Mouse (Mus musculus): ENCODE data around the gene Adgre5. TPM values are rescaled to one million over a fixed set of nuclear protein-coding genes. Genes with fewer than 3 reads are reported as not detected.
A peak's percentile ranks its signal among the peaks of the same experiment; 100 is the strongest.

Gene Adgre5
- polyA plus RNA-seq, 1 experiment from 2014 or later, result 10.7 TPM

DNA sequence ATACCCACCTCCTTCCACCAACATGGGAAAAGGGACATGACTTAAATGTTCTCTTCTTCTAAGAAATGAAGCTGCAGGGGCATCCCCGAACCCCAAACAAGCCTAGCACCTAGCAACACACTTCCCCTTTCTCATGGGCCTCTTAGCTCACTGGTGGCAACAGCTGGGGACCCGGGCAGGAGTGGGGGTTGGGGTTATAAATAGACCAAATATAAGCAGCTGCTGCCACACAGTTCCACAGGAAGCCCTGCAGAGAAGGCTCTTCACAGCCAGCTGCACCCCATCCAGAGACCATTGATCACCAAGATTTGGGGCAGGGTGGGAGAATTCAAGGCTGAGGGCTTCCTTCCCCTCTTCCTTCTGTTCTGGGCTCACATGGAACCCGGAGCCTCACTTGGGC is 7.6 kb upstream of the Adgre5 start:
- Histone ChIP-seq H3K4me2 (no peak overlapping the region), H3K9ac (no peak overlapping the region), H3K27ac (no peak overlapping the region), H3K4me3 (replicated peaks) (no peak overlapping the region), H3K36me3 (replicated peaks) (no peaks in the 10 kb centered on the region), H3K4me1 (peaks cover 29% of the 10 kb centered on the region), H3K9me3 (no peaks in the 10 kb centered on the region), H3K27me3 (peaks cover 46% of the 10 kb centered on the region)
- ATAC-seq (ENCODE audit: low FRiP score), result no peak
- WGBS, result 58% methylated on average over 3 of the region's 3 CpGs

DNA sequence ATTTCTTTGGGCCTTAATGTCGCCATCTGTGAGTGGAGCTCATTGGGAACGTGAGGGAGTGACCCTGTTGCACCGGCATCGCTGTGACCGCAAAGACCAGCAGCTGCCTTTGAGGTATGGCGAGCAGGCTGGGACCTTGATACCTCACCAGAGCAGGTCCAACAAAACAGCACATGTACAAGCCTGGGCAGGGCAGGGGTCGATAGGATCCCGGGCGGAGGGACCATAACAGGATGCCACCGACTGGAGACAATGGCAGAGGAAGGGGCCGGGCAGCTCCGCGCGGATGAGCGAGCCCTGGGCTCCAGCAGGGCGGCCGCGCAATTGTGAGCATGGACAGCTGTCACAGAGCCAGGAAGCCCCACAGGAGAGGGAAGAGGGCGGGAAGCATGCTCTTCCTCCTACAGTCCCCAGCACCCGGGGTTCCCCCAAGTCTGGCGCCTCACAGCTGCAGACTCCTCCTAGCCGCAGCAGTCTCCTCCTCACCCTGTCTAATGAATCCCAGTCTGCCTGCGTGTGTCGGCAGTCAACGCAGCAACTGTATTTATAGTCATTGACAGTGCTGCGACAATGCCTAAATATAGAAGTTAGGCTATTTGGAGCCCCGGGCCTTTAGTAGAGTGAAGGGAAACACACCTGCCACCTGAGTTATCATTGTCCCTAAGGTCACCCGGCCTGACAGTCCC is 6.7 kb upstream of the Adgre5 start:
- H3K4me3 ChIP-seq (replicated peaks), result peak overlapping the region; percentile 35
- H3K4me2 ChIP-seq, result peak overlapping the region; percentile 68
- WGBS, result 3% methylated on average over 28 of the region's 28 CpGs
- H3K36me3 ChIP-seq (replicated peaks), result no peaks in the 10 kb centered on the region
- H3K4me1 ChIP-seq, result peaks cover 29% of the 10 kb centered on the region
- H3K9ac ChIP-seq, result peak overlapping the region; percentile 44
- no peaks in the 10 kb centered on the region for H3K9me3 ChIP-seq
- 0 out of 2 replicates have a peak overlapping the region, but pooled peaks have one; percentile 47 for H3K27ac ChIP-seq
- ATAC-seq (ENCODE audit: low FRiP score), result peak; percentile 71
- peaks cover 50% of the 10 kb centered on the region for H3K27me3 ChIP-seq

- Histone ChIP-seq H3K4me2 (no peak overlapping the region), H3K27ac (no peak overlapping the region), H3K27me3 (peaks cover 81% of the 10 kb centered on the region), H3K9ac (no peak overlapping the region), H3K4me1 (peaks cover 25% of the 10 kb centered on the region), H3K4me3 (replicated peaks) (no peak overlapping the region), H3K36me3 (replicated peaks) (no peaks in the 10 kb centered on the region), H3K9me3 (no peaks in the 10 kb centered on the region)
- 81% methylated on average over 4 of the region's 4 CpGs for WGBS
- no peak for ATAC-seq (ENCODE audit: low FRiP score)
These were observed 2.9 kb upstream of the Adgre5 start for GRCm38 (mm10) chr8:83744070-83744469.

DNA sequence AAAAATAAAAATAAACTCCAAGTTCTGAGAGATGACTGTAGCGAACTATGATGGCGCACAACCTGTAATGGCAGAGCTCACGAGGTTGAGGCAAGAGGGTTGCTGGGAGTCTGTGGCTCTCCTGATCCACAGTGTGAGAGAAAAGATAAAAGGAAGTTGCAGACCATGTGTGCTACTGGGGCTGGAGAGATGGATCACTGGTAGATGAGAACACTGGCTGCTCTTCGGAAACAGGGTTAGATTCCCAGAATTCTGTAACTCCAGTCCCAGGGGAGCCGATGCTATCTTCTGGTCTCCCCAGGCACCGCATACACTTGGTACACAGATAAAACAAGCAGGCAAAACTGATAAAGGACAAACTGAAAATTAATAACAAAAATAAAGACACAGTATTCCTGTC is 1.8 kb upstream of the Adgre5 start:
- Histone ChIP-seq H3K9me3 (no peaks in the 10 kb centered on the region), H3K4me1 (peaks cover 18% of the 10 kb centered on the region), H3K27ac (no peak overlapping the region), H3K27me3 (peaks cover 75% of the 10 kb centered on the region), H3K36me3 (replicated peaks) (no peaks in the 10 kb centered on the region), H3K4me3 (replicated peaks) (no peak overlapping the region), H3K4me2 (no peak overlapping the region), H3K9ac (no peak overlapping the region)
- ATAC-seq (ENCODE audit: low FRiP score), result no peak
- 91% methylated on average over 6 of the region's 6 CpGs for WGBS

- Histone ChIP-seq H3K27me3 (peaks cover 68% of the 10 kb centered on the region), H3K4me3 (replicated peaks) (no peak overlapping the region; the same call in 1 of the 2 replicates), H3K4me2 (peak overlapping the region; percentile 86; the same call in 1 of the 2 replicates), H3K9me3 (peaks cover 5% of the 10 kb centered on the region; the same call in 1 of the 2 replicates), H3K36me3 (replicated peaks) (no peaks in the 10 kb centered on the region), H3K4me1 (peaks cover 15% of the 10 kb centered on the region), H3K9ac (no peak overlapping the region), H3K27ac (no peak overlapping the region)
- 75% methylated on average over 19 of the region's 19 CpGs for WGBS
- ATAC-seq (ENCODE audit: low FRiP score), result no peak
These were observed 926 bp upstream of the Adgre5 start for GRCm38 (mm10) chr8:83741849-83742655.

DNA sequence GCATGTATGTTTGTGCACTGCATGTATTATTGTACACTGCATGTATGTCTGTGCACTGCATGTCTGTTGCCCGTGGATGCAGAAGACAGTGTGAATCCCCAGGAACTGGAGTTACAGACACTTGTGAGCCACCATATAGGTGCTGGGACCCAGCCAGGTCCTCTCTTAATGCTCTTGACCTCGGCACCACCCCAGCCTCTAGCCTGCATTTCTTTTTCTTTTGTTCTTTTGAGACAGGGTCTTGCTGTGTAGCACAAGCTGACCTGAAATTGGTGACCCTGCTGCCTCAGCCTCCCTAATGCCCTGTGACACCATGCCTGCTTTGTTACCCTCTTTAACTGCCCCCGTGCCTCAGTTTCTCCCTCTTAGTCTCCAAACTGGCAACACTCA is 545 bp downstream of the Adgre5 start:
- no peak; the same call in 1 of the 2 replicates for ATAC-seq (ENCODE audit: low FRiP score)
- 19% methylated on average over 3 of the region's 3 CpGs for WGBS

GRCm38 (mm10) chr8:83739711-83740468 is 1.2 kb downstream of the Adgre5 start:
- no peak overlapping the region for H3K27ac ChIP-seq
- 0 out of 2 replicates have a peak overlapping the region, but pooled peaks have one; percentile 86 for H3K4me2 ChIP-seq
- ATAC-seq (ENCODE audit: low FRiP score), result no peak

More for the DNA sequence above, 545 bp downstream of the Adgre5 start:
- H3K27ac ChIP-seq, result no peak overlapping the region
- peak overlapping the region; percentile 48 for H3K4me3 ChIP-seq (replicated peaks)
- no peaks in the 10 kb centered on the region for H3K36me3 ChIP-seq (replicated peaks)
- H3K9me3 ChIP-seq, result peaks cover 6% of the 10 kb centered on the region; the same call in 1 of the 2 replicates
- H3K4me2 ChIP-seq, result peak overlapping the region; percentile 86
- peaks cover 59% of the 10 kb centered on the region for H3K27me3 ChIP-seq
- peaks cover 15% of the 10 kb centered on the region for H3K4me1 ChIP-seq
- H3K9ac ChIP-seq, result peak overlapping the region; percentile 51

DNA sequence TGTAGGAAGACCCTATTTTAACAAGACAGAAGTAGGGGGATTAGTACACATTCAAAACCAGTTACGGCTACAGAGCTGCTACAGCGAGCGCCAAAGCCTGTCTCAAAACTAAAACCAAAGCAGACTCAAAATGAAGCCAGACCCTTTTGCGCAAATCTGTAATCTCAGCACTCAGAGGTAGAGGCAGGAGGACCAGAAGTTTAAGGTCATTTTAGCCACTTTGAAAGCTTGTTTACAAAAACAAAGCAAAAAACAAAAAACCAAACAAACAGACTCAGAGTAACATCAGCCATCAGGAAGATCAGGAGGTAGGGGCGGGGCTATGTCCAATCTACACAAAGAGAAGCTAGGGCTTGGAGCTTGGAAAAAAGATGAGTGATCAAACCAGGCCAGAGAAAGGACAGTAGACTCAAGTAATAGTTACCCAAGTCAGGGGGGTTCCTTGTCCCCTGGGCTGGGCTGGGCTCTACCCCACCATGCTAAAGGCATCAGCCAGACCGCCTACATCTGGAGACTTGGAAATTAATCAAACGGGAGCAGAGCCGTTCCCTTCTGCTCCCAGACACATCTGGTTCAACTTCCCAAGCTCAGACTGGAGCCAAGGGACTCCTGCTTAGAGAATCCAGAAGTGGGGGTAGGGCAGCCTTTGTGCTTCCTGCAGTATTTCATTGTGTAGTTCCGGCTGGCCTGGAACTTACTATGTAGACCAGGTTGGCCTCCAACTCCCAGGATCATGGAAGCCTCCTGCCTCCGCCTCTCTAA is 2.0 kb downstream of the Adgre5 start:
- 80% methylated on average over 10 of the region's 10 CpGs for WGBS
- Histone ChIP-seq H3K9me3 (peaks cover 6% of the 10 kb centered on the region; the same call in 1 of the 2 replicates), H3K9ac (no peak overlapping the region), H3K4me1 (peaks cover 15% of the 10 kb centered on the region), H3K27me3 (peaks cover 49% of the 10 kb centered on the region), H3K36me3 (replicated peaks) (no peaks in the 10 kb centered on the region), H3K27ac (no peak overlapping the region), H3K4me2 (no peak overlapping the region), H3K4me3 (replicated peaks) (no peak overlapping the region)
- ATAC-seq (ENCODE audit: low FRiP score), result no peak

More at GRCm38 (mm10) chr8:83739711-83740468, 1.2 kb downstream of the Adgre5 start:
- Histone ChIP-seq H3K4me1 (peaks cover 15% of the 10 kb centered on the region), H3K4me3 (replicated peaks) (no peak overlapping the region), H3K9me3 (peaks cover 6% of the 10 kb centered on the region; the same call in 1 of the 2 replicates), H3K9ac (no peak overlapping the region), H3K27me3 (peaks cover 55% of the 10 kb centered on the region), H3K36me3 (replicated peaks) (no peaks in the 10 kb centered on the region)
- 42% methylated on average over 8 of the region's 8 CpGs for WGBS

DNA sequence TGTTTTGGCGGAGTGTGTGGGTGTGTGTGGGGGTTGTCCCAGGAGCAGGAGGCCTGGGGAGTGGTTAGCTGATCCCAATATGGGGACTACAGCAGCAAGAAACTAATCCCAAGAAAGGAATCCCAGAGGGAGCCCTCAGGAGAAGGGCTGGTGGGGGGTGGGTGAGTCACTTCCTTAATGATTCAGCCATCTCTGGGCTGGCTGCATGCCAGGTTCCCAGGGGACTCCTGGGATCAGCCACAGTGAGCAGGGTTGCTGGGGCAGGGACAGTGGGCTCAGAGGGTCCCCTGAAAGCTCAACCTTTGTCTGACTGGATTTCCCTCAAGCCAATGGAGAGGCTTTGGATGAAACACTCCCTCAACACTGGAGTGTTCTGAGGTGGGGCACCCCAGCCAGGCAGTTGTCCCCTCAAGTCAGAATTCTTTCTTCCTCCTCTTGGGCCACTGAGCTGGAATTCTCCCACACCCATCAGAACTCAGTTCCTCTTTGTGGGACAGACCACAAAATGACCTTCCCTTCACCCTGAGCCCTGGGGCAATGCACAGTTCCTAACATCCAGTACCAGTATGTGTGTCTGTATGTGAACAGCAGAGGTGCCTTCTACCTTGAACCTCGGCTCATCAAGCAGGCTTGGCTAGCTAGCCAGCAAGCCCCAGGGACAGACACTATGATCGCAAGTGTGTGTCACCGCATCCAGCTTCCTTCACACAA is 3.1 kb downstream of the Adgre5 start:
- peaks cover 15% of the 10 kb centered on the region for H3K4me1 ChIP-seq
- H3K4me2 ChIP-seq, result no peak overlapping the region
- WGBS, result 82% methylated on average over 4 of the region's 4 CpGs
- ATAC-seq (ENCODE audit: low FRiP score), result no peak
- no peak overlapping the region for H3K4me3 ChIP-seq (replicated peaks)
- H3K27ac ChIP-seq, result no peak overlapping the region
- peaks cover 51% of the 10 kb centered on the region for H3K27me3 ChIP-seq
- no peaks in the 10 kb centered on the region for H3K36me3 ChIP-seq (replicated peaks)
- no peak overlapping the region for H3K9ac ChIP-seq
- peaks cover 6% of the 10 kb centered on the region; the same call in 1 of the 2 replicates for H3K9me3 ChIP-seq

DNA sequence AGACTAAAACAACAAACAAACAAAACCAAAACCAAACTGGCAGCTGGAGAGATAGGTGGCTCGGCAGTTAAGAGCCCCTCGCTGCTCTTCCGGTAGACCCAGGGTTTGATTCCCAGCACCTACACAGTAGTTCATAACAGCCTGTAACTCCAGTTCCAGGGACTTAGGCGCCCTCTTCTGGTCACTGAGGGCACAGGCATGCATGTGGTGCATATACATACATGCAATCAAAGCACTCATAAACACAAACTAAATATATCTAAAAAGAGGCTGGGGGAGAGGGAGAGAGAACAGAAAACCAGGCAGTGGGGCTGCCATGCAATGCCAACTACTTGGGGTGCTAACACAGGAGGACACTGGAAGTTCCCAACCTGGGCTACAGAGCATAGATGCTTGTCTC is 3.8 kb downstream of the Adgre5 start:
- 82% methylated on average over 4 of the region's 4 CpGs for WGBS
- H3K4me2 ChIP-seq, result no peak overlapping the region
- H3K4me1 ChIP-seq, result peaks cover 15% of the 10 kb centered on the region
- no peak overlapping the region for H3K9ac ChIP-seq
- H3K9me3 ChIP-seq, result peaks cover 6% of the 10 kb centered on the region; the same call in 1 of the 2 replicates
- H3K27ac ChIP-seq, result no peak overlapping the region
- H3K4me3 ChIP-seq (replicated peaks), result no peak overlapping the region
- H3K36me3 ChIP-seq (replicated peaks), result no peaks in the 10 kb centered on the region
- peaks cover 46% of the 10 kb centered on the region for H3K27me3 ChIP-seq
- ATAC-seq (ENCODE audit: low FRiP score), result no peak

GRCm38 (mm10) chr8:83736681-83737080 is 4.4 kb downstream of the Adgre5 start:
- Histone ChIP-seq H3K27me3 (peaks cover 39% of the 10 kb centered on the region), H3K36me3 (replicated peaks) (no peaks in the 10 kb centered on the region), H3K4me1 (peaks cover 15% of the 10 kb centered on the region), H3K4me2 (no peak overlapping the region), H3K9me3 (peaks cover 6% of the 10 kb centered on the region; the same call in 1 of the 2 replicates), H3K9ac (no peak overlapping the region), H3K27ac (no peak overlapping the region), H3K4me3 (replicated peaks) (no peak overlapping the region)
- ATAC-seq (ENCODE audit: low FRiP score), result no peak
- 91% methylated on average over 4 of the region's 4 CpGs for WGBS

All from forebrain, embryonic 12.5 days (tissue).